Mouse (Mus musculus): ENCODE data around the gene Dhh.

Gene Dhh

DNA sequence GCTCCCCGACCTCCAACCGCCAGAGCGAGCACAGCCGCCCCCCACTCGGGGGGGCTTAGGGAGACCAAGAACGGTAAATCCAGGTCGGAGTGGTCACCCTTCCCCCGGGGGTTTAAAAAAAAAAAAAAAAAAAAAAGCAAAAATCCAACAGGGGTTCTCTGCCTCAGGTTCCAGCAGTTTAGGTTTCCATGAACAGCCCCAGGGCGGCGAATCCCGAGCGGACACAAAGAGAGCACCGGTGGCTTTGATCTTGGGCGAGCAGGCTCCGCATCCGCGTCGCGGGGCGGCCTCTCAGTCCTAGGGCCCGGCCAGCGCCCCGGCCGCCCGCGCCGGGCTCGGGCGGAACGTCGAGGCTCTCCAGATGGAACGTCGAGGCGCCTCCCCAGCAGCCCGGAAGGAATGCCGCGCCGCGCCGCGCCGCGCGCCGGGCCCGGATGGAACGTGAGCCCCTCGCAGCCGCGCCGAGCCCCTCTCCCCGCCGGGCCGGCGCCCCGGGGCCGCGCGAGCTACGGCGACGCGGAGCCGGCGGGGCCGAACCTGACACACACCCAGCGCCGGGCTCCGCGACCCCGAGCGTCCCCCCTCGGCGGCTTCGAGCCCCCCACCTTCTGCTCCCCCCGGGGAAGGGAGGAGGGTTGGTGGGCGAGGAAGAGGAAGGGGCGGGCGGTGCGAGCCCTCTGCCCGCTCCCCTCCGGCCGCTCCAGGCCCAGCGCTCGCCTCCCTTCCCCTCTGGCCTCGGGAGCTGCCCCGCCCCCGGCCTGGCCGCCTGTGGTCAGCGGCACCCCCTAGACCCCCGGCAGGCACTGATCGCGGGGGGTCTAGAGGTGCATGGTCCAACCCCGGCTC, 27.0 kb downstream of the Dhh start, which contains the start of gene Kmt2d:
Gene Kmt2d, minus strand, starts transcription at position 135 of the 846 bp plus-strand sequence.
- DNase-seq: no peak

DNA sequence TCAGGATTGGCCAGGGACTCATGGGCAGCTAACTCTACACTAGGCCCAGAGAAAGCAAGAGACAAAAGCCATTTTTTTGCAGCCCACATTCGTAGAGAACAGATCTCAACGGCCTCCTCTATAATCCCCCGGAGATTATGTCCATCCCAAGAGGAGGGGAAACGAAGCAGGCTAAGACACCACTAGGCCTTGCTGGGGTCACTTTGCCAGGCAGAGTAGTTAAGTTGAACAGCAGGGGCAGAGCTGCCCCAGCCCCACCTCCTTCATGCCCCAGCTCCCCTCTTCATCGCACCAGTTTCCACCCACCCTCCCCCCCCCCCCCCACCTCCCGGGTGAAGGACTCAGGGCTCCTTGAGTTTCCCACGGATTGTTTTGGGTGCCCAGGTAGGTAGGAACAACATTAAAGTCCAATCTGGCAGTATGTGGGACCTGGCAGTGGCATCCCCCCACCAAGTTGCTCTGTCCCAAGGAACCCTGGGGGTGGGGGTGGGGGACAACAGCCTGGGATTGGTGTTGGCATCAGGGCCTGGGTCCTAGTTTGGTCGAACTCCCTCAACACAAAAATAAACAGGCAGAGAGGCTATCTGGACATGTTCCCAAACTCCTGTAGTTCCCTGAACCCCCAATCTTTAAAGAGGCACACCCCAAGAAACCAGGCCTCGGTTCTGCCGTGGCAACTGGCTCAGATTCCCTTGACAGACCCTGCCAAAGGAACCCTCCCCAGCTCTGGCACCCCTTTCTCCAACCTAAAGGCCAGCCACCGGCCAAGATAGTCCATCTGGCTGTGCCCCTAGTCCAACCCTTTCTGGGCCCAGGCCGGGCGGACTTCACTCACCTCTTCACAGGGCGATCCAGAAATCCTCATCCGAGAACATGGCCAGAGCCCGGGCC, 27.9 kb downstream of the Dhh start:
- peak; percentile 51 for DNase-seq

DNA sequence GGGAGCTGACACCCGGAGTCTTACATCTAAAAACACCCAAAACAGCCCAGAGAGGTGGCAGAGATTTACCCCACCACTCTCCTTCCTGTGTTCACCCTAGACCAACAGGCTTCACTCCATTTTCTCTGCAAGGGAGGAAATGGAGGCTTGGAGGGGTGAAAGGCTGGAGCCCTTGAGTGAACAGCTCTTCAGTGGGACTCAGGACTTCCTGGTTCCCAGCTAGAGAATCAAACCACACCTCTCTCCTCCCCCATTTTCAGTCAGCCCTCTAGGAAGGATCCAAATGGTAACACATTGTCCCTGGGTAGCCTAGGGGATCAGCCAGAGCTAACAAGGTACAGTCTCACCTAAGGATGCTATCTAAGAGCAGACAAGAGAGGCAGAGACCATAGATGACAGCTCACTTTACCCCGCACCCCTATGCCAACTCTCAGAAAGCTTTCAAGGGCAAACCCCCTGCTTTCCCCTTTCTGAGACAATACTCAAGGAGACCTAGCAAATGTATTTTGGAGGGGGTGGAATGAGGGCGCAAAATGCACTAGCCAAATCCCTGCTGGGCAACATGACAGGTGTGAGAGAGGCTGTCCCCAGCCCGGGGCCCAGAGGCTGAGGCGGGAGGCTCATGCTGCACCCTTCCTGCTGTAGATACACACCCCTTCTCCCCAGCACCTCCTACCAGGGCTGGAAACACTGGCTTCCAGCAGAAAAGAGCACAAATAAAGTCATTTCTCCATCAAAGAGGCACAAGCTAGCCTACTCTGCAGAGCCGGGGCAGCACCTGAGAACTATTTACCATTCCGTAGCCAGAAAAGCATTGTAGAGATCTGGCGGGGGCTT, 28.8 kb downstream of the Dhh start:
- DNase-seq: no peak

DNA sequence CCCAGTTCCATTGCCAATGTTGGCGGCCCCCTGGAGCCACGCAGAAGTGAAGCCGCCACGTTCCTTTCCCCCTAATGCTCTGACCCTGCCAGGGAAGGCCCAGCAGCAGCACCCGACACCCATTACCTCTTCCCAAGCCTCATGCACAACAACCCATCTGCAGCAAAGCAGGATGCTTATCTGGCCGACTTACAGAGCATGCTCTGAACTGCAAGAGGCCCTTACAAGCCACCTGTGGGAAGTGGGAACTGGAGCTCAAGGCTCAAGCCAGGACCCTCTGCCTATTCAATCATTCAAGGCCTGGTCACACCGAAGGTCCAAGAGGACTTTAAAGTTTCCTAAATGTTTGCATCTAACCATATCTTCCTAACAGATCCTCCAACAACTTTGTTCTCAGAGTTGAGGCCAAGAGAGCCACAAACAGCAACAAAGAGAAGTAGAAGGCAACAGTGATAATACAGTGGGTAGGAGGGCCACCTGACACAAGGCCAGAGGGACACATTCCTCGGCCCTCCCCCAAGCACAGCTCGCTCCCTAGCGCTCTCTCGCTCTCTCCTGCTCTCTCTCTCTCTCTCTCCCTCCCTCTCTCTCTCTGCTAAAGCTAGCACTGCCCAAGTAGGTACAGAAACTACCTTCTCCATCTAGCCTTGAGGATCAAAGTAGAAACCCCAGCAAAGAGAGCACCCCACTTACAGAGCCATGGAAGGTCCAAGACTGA, 29.8 kb downstream of the Dhh start:
- DNase-seq: no peak

DNA sequence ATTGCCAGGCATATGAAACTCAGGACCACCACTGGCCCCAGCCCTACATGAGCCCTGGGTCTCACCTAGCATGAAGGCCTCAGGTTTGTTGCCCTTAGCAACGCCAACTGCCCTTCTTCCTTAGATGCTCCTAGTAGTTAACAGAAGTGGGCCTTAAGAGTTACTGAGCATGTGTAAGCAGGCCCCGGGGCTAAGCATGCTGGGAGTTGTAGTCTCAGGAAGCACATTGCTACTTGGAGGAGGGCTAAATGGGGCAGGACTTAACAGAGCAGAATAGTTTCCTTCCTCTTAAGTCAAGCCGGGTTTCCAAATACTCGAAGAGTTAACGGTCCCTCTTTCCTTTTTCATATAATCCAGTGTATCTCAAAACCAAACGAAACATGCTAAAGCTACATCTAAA, 31.0 kb downstream of the Dhh start:
- peak; percentile 49 for DNase-seq

DNA sequence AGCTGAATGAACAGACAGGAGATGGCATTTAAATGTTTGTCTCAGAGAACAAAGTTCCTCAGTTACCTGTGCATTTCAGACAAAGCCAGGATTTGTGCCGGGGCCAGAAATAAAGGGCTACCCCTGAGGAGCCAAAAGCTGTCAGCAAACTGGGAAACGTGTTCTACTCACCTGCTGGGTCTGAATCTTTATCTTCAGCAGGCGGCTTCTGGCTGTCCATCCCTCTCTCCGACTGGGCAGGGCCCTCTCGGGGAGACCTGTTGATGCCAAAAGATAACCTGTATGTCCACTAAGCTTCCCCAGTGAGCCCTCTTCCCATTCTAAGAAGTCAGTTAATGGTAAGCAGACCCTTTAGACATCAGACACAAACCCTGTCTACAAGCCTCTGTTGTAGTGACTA, 31.8 kb downstream of the Dhh start:
- DNase-seq: no peak

DNA sequence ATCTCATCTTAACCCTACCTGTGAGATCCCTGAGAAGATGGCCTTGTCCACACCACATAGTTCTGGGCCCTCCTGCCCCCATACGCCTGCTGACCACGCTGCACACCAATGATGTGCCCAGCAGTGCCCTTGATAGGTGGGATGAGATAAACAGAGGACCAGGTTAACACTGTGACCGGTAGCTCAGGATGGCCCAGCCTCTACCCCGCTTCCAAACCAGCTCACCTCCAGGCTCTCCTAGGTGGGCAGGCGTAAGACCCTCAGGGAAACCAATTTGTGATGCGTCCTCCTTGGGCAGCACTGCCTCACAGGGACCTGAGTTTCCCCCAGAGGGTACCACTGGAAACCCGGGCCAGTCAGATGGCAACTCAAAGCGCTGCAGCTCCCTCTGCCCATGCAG, 32.6 kb downstream of the Dhh start:
- DNase-seq: no peak

DNA sequence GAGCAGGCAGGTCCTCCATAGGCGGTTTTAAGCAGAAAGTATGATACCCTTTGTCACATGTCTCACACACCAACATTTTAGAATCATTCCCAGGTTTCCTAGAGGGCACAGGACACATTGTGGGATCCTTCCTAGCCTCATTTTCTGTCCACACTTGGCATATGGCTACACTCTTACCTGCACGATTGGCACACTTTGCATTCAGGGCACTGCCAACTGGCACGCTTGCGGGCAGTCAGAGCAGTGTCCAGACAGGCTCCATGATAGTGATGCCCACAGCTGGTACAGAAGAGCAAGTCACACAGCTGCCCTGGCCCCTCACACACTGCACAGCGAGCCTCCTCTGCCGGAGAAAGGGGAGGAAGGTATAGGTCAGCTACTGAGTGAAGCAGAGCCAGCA, 33.4 kb downstream of the Dhh start:
- DNase-seq: no peak

DNA sequence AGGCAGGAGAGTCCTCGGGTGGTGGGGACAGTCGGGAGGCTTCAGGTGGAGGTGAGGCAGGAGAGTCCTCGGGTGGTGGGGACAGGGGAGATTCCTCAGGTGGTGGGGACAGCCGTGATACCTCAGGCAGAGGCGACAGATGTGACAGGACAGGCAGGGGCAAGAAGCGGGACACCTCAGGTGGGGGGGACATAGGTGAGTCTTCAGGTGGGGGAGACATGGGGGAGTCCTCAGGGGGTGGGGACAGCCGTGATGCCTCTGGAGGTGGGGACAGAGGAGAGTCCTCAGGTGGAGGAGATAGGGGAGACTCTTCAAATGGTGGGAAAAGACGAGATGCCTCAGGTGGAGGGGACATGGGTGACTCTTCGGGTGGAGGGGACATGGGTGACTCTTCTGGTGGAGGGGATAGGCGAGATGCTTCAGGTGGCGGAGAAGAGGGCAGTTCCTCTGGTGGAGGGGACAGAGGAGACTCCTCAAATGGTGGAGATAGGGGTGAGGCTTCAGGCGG, 34.8 kb downstream of the Dhh start:
- no peak for DNase-seq

DNA sequence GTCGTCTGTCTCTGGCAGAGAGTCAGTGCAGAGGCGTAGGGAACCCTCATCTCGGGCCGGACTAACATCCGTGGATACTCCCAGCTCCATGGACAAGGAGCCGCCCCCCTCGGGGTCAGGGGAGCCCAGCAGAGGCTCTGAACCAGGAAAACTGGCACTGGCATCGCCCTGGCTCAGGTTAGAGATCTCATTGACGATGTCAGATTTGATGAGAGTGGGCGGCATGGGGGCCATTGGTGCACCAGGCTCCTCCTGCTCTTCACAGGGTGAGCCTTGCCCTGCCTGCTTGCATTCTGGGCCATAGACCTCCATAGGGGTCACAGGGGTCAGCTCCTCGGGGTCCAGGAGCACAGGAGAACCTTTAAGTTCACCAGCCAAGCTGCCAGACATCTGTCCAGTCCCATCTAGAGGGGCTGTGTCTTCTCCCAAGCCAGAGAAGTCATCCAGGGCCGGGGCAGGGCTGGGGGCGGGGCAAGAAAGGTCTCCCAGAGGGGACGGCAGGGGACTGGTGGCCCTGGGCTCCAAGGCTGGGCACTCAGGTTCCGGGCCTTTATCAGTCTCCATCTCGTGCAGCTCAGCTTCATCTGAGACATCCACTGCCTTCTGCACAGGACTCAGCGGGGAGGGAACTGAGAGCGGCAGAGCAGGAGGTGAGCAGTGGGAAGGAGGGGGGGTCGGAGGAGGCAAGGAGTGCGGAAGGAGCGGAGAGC, 36.5 kb downstream of the Dhh start:
- DNase-seq: no peak

DNA sequence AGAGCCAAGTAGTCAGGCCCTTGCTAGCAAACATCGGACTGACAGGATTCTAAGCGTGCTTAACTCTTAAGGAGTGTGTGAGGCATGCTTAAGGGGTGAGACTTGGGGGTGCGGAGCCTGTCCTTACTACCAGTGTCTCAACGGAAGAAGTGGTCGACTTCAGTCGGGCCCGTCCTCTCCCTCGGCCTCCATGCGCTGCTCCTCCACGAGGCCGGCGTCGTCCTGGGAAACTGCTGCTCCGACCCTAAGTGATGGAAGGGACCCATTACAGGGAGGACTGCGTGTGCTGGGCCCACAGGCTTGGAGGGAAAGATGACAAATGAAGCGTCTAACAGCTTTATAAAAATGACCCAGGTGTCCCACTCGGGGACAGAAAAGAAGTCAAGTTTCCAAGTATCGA, 37.4 kb downstream of the Dhh start:
- no peak for DNase-seq

DNA sequence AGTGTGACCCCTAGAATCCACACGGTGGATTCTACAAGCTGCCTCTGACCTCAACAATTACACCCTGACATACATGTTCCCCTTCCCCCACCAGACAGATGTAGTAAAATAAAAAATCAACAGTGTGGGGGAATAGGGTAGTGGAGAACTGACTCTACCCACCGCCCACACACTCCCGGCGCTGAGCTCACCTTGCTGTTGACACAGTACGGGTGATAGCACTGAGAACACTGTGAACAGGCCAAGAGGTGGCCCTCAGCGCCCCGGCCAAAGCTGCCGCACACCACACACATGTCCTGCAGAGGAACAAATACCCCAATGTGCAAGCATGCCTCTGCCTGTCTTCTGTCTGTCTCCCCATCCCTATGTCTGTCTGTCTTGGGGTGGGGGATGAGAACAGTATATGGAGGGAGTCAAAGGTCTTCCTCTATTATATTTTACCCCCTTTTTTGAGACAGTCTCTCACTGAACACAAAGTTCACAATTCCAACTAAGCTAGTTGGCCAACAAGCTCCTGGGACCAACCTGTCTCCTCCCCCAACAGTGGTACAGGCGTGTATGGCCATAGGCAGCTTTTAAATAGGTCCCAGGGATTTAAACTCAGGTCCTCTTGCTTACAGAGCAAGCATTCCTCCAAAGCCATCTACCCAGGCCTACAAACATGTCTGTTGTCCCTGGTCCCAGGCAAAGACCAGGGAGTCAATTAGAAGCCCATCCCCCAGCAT, 38.9 kb downstream of the Dhh start:
- no peak for DNase-seq

DNA sequence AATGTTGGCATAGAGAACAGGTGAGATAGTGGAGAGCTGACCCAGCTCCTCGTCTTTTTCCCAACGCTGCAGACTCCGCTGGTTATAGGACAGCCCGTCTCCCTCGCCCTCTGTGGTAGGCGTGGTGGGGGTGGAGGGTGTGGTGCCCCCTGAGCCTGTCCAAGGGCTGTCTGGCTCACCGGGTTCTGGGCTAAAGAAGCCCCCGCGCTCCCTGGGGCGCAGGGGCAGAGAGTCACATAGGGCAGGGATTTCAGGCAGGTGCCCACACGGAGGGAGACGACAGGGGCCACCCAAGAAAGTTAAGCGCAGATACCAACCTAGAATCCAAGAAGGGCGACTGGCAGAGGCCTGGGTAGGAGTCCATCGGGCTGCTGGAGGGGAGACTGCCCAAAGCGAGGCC, 44.1 kb downstream of the Dhh start:
- no peak for DNase-seq

DNA sequence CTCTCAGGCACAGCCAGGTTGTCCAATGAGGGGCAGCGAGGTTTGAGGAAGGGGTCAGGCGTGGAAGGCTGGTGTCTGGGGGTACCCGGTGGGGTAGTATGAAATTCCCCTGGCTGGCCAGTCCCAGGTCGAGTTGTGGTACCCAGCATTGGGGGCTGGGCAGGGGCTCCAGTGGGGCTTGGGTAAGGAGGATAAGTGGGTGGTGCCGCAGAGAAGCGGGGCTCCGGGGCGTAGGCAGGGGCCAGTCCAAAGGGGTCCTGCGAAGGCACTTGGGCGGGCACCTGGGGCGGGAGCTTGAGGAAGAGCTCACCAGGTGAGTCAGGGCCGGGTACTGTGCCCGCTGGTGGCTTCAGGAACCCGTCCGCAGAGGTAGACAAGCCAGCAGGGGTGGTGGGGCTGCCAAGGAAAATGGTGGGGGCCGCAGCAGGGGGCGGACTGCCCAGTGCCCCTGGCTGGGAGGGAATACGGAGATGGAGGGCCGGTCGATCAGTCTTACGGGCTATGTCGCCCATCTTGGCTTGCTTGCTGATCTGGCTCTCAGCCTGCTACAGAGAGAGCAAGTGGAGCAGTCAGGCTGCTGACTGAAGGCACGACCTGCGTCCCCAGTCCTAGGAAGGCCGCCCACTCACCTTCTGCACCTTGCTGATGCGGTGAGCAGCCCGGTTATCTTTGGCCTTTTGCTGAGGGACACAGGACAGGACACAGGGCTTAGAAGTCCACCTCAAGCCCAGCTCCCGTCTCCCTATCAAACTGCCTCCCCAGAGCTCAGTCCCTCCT, 45.0 kb downstream of the Dhh start:
- no peak for DNase-seq

DNA sequence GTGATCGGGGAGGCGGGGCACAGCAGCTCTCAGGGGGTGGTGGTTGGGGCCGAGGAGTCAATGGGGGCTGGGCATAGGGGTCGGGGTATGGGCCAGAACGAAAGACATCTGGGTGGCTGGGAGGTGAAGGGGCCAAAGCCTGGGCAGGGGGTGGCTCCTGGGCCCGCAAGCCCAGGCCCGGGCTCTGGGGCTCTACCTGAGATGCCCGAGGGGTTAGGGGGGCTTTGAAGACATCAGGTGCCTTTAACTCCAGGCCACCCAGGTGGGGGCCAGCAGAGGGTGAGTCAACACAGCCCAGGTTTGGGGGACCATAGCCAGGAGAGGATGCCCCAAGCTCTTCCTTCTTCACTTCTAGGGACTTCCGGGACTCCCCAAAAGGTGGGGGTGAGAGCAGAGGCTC, 45.6 kb downstream of the Dhh start:
- DNase-seq: no peak

DNA sequence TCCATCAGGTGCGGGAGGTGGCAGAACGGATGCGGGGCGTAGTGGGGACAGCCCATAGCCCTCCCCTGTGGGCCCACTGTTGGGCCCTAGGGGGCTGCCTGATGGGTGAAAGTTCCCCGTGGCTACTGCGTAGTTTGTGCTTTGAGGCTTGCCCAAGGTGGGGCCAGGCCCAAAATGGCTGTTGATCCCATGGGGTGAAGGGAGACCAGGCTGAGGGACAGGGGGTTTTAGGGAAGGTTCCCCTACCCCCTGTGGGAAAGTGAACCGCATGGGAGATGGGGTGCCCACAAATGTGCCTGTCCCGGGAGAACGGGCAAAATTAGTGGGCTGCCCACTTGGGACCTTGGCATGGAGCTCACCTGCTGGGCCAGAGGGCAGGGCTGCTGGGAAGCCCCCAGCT, 46.3 kb downstream of the Dhh start:
- DNase-seq: no peak

DNA sequence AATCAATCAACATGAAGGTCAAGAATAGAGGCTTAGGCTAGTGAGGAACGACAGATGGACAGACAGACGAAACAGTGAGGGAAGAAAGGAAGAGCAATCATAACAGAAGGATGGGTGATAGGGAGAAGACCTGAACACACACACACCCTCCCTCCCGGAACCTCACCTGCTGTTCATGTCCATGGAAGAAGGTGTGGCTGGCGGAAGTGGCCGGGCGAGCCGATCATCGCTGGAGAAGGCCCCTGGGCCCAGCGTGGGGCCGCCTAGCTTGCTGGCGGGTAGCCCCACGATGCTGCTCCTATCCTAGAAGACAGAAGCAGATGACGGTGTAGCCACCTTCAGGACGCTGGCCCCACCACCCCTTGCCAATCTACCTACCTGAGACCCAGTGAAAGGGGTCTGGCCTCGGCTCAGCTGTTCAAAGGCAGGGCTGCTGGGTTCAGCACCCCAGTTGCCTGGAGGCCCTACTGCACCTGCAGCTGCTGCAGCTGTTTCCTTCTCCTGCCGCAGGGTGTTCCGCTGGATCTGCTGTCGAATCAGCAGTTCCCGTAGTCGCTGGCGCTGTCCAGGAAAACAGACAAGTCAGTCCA, 47.0 kb downstream of the Dhh start:
- no peak for DNase-seq

DNA sequence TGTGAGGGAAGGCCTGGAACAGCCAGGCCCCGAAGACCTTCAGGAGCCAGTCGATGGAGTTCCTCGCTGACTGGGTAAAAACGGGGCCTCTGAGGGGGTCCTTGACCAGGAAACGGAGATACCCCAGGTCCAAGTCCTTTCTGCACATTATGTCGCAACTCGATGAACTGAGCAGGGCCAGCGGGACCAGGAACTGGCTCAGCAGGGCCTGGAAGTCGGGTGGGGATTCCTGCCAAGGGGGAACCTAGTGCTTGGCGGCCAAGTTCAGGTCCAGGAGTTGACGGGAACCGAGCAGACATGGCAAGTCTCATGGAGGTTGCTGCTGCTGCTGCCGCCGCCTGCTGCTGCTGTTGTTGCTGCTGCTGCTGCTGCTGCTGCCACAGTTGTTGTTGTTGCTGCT, 47.7 kb downstream of the Dhh start:
- no peak for DNase-seq

DNA sequence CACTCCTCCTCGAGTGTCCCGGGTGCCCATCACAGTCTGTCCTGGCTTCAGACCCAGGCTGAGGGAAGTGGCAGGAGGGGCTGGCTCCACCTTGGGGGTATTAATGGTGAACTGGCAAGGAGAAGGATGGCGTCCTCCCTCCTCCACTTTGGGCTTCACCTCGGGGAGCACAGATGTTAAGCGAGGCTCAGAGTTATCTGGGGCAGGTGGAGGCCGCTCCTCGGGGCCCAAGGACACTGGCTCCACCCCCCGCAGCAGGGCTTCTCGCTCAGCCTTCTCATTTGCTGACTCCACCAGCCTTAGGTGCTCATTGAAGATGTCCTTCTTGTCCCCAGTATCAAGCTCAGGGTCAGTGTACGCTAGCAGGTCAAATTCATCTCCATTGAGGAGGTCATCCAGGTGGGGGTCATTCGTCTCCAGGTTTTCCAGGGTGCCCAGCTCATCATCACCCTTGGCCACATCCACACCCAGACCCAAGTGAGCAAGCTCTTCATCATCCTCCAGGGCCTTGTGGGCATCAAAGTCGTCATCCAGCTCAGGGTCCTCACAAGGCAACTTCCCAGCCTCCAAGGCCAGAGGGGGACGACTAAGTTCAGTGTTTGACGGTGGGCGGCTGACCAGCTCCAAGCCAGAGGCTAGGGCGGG, 48.3 kb downstream of the Dhh start:
- no peak for DNase-seq

Data from retina, postnatal 1 day (tissue).